Mouse (Mus musculus): ENCODE measurements around the gene Muc13. TPM values are rescaled to one million over a fixed set of nuclear protein-coding genes. Genes with fewer than 3 reads are reported as not detected.
A peak's percentile ranks its signal among the peaks of the same experiment; 100 is the strongest.

Muc13 gene
- total RNA-seq (2015) = 1.2 and 2.1 TPM in 2 replicates
- 0.81 and 1.8 TPM in 2 replicates for total RNA-seq (2017)

DNA sequence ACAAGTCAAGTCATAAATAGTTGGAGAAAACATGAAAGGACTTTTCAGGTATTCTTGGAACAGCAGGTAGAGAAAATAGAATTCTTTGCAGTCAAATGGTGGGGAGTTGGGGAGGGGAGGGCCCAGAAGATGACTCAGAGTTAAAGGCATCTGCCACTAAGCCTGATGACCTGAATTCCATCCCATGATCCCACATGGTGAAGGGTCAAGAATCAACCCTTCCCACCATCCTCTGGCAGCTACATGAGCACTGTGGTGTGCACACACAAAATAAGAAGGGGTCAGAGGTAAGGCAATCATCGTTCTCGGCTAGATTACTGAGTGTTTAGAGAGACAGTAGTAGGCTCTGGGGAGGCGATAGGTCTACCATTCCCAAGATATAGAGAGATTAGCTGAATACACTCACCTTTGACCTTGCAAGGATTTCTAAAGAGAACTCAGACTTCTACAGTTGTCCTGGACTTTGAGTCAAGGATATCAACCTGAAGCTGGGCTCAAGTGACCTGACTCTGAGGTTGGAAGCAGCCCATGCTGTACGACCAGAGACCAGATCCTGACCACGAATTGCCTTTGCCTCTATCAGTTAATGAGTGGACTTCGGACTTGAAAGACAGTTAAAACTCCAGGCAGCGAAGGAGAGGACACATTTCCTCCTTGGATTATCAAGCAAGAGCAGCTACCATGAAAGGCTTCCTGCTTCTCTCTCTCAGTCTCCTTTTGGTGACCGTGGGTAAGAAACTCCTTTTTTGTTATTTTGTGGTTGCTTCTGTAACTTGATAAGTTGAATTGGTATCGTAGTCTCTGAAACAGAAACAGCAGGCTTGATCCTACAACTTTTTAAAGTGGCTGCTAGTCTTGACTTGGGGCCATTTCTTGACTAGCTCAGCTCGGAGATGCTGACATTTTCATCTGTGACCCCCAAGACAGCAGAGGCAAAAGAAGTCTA lies at the start of gene Muc13:
Gene Muc13 (plus strand): TSS at position 192 of the 946 bp plus-strand sequence.
- no peak for ATAC-seq (ENCODE audit: poor library complexity, severe bottlenecking)

DNA sequence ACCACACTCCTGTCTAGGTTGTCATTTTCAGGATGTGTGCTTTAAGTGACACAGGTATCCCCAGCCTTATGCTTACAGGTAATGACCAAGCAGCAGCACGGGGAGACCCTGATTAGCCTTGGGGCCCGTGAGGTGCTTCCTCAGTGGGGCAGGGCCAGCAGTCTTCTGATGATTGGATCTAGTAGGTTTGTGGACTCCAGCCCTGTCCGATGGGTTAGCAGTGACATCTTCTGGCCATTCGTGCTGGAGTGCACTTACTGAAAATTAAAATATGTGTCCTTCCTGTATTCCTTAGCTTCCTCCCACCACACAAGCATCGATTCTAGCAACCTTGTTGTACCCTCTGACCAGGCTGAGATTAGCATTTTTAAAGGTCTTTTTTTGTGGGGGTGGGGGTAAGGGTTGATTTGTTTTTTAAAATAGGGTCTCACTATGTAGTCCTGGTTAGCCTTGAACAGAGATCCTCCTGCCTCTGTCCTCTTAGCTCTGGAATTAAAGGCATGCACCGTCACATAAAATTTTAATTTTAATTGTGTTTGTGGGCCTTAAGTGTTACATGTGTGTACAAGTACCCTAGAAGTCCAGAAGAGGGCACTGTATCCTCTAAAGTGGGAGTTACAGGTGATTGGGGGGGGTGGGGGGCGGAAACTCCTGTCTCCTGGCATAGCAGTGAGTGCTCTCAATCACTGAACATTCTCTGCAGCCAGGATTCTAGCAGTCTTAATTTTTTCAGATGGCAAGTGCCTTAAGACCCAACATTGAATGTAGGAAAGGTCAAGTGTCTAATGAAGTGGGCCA lies 49.0 kb upstream of the Muc13 start:
- ATAC-seq (ENCODE audit: poor library complexity, severe bottlenecking) = peak; percentile 65

DNA sequence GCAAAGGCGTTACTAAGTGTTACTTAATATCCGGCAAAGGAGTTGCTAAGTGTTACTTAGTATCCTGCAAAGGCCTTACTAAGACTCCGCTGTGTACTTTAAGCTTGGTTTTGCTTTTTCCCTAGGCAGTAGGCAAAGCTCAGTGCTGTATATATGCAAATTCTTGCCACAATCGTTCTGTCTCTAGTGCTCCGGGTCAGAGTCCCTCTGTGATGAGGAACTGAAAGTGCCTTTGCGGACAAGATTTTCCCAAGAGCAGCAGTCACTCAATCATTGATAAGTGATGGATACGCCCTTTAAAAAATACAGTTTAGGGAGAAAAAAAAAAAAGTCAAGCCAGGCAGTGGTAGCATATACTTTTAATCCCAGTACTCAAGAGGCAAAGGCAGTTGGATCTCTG lies 48.4 kb upstream of the Muc13 start:
- ATAC-seq (ENCODE audit: poor library complexity, severe bottlenecking) = peak; percentile 65

DNA sequence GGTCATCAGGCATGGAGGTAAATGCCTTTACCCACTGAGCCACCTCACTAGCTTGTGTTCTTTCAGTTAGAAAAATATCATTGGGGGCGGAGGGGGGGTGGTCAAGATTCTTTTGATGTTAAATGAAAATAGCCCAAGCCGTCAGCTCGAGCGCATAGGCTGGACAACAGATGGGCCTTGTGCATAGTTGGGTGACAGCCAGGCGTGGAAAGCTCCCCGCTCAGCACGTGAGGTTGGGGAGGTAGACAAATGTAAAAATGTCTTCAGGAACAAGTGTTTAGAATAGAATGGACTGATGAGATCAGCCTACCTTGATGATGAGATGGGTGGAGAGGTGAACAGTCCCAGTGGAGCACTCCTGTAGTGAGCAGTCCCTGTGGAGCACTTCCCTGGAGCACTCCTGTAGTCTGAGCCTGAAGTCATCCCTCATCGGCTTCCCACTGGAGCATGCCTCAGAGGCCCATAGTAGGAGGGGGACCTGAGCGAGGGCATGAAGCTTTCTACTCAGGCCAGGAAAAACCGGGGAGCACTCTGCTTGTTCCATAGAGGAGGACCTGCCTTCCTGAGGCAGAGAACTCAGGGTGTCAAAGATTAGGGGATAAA lies 47.7 kb upstream of the Muc13 start:
- ATAC-seq (ENCODE audit: poor library complexity, severe bottlenecking) = no peak

DNA sequence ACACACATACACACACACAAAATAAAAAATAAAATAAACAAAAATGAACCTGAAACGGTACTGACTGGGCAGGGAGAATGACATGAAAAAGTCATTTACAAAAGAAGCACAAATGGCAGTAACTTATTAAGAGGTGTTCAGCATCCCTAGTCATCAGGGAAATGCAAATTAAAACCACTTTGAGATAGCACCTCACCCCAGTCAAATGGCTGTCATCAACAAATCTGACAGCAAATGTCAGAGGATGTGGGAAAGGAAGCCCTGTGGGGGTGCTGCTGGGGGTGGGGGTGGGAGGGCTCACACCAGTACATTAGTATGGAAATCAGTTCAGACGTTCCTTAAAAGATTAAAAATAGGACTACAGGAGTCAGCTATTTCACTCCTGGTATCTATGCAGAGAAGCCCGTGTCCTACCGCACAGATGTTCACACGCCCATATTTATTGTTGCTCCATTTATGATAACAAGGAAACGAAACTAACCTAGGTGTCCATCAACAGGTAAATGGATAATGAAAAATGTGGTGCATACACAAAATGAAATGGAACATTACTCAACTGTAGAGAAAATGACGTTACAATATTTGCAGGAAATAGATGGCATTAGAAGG lies 46.4 kb upstream of the Muc13 start:
- no peak for ATAC-seq (ENCODE audit: poor library complexity, severe bottlenecking)

DNA sequence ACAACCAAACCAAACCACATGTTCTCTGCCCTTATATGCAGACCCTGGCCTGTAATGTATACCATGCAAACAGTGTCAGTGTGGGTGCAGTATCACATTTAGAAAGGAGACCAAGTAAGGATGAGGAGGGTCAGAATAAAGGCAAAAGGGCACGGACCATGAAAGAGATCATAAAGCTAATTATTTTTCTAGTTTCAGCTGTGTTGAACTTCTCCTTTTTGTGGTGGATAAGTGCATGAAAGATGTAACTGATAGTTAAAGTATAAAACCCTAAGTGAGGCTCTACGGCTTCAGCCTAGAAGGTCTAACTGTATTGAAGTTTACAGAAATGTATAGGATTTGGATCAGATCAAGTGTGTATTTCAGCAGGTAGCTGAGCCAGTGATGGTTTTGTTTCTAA lies 45.8 kb upstream of the Muc13 start:
- ATAC-seq (ENCODE audit: poor library complexity, severe bottlenecking) = no peak

DNA sequence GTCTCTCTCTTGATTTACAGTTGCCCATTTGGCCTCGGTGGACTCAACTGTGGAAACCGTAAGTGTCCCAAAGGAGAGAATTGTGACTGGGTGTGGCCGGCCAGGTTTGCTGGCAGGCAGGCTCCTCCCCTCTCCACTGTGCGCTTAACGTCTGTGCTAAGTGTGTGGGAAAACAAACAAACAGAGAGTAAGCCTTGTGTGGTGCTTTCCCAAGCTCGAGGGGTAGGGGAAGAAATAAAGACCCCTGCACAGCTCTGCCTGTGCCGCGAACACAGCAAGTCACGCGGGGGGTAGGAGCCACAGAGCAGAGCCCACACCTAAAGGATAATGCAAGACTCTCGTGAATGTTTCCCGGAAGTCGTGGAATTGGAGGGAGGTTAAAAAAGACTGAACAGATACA lies 42.7 kb upstream of the Muc13 start:
- peak; percentile 25 for ATAC-seq (ENCODE audit: poor library complexity, severe bottlenecking)

DNA sequence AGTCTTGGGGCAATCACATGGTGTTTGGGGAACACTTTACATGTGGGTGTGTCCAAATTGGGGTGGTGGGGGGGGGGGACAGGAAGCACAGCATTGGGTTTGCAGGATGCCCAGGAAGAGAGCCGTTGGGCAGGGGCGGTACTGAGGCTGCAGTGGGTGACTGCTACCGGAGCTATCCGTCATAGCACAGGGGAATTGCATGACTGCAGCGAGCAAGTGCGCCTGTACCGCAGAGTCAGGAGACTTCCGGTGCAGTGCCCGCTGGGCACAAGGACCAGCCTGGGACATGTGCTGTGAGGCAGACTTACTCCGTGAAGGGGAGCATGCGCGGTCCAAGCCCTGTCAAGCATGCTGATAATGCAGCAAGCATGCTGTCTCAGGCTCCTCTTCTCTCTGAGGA lies 42.2 kb upstream of the Muc13 start:
- ATAC-seq (ENCODE audit: poor library complexity, severe bottlenecking) = peak; percentile 78

DNA sequence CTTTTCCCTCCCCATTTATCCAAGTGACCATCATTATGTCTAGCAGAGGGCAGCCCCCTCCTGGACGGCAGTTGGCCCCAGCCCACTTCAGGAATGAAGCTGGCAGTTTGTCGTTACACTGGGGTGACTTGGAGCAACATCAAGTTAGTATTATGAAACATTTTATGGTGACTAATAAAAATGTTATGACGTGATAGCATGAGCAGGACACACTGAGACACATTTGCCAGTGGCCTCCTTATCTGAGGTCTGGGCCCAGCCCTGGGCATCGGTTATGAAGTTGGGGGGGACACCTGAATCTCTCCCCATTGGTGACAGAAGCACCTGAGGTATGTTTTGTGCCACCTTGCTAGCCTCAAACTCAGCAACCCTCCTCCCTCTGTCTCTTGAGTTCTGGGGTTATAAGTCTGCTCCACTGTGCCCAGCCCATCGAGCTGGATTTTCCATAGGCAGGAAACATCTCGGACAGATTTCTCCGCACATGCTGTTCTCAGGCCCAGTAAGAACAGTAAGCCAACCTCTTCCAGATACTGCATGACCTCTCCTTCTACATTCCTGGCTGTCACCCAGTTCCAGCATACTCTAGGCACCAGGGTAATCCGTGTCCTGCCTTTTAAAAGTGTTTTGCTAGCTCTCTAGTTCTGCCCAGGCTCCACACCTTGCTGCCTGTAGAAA lies 40.8 kb upstream of the Muc13 start:
- ATAC-seq (ENCODE audit: poor library complexity, severe bottlenecking) = no peak

DNA sequence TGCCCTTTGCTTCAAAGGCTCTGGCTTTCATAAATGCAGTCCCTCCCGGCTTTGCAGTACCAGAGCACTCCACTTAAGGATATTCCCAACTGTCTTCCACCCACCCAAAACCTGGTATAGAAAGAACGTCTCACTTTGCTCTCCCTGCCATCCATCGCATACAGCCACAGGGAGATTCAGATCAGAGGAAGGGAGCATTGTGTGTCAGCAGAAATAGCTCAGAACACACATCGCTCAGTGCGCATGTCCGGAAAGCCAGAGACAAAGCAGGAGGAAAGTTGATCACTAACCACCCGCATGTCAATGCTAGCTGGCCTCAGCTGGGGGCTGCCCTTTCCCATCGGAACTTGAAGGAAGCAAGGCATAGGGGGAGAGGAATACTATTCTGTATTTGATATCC lies 38.5 kb upstream of the Muc13 start:
- ATAC-seq (ENCODE audit: poor library complexity, severe bottlenecking) = no peak

DNA sequence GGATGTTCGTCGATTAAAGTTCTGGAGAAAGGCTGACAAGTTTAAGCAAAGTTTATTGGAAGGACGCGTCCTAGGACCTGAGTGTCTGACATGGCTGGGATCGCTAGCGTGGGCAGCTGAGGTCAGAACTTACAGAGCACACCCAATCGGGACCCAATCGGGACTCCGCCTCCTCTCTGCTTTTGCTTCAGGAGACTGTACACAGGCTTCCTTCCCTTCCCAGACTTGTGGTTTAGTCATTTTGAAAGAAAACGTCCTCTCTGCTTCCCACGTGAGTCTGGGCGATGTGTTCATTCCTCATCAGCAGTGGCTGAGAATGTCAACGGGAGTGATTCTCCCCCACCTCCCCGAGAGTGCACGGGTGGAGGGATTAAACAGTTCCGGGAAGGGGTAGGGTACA lies 37.9 kb upstream of the Muc13 start:
- peak; percentile 39 for ATAC-seq (ENCODE audit: poor library complexity, severe bottlenecking)

DNA sequence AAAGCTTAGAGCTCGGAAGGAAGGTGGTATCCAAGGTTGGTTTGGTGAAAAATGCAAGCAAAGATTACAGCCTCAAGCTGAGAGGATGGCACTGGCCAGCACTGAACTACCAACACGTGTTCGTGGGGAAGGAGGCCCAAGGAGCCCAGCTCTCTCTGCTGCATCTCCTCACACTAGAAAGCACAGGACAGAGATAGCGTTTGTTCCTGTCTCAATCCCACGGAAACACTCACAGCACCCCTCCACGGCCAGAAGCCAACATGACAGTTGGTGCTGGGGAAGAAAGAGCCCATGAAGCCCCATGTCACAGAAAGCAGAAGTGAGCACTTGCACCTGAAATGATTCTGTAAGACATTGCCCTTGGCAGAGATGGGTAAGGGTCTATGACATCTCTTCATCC lies 37.4 kb upstream of the Muc13 start:
- ATAC-seq (ENCODE audit: poor library complexity, severe bottlenecking) = peak; percentile 65

DNA sequence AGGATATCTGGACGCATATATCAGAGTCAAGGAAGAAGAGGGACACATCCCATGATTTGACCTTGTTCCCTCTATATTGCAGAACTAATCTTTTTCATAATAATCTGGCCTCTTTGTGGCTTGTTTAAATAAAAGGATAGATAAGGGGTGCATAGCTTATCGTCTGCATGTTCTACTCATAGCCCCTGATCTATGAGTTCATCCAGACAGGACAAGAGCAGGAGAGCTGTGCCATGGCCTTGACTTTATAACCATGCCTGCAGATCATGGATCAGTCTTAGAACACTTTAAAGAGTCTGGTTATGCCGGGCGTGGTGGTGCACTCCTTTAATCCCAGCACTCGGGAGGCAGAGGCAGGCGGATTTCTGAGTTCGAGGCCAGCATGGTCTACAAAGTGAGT lies 34.6 kb upstream of the Muc13 start:
- no peak for ATAC-seq (ENCODE audit: poor library complexity, severe bottlenecking)

DNA sequence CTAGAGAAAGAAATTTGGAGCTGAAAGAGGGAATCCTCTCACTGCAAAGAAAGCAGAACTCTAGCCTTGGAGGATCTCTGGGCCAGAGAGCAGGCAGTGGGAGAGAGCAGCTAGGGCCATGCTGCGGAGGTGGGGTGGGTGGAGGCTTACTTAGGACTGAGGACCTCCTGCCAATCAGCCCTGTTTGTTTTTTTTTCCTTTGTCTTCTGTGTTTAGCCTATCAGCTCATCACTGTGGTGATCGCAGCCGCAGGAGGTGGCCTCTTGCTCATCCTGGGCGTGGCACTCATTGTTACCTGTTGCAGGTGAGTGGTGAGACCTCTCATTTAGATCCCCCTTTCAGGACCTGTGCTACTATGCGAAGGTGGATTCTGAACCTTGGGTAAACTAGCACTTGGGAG lies 33.3 kb upstream of the Muc13 start:
- ATAC-seq (ENCODE audit: poor library complexity, severe bottlenecking) = no peak

DNA sequence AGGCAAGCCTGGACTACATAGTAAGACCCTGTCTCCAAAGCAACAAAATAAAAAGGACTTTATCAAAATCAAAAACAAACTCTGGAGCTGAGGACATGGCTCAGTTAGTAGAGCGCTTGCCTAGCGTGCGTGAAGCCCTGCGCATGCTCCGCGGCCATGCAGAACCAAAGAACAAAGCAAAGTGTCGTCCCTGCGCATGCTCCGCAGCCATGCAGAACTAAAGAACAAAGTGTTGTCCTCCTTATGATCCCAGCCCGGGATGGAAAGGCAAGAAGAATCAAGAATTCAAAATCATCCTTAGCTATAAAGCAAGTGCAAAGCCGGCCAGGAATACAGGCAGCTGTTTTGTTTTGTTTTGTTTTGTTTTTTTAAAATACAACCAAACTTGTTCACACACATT lies 32.8 kb upstream of the Muc13 start:
- no peak for ATAC-seq (ENCODE audit: poor library complexity, severe bottlenecking)

DNA sequence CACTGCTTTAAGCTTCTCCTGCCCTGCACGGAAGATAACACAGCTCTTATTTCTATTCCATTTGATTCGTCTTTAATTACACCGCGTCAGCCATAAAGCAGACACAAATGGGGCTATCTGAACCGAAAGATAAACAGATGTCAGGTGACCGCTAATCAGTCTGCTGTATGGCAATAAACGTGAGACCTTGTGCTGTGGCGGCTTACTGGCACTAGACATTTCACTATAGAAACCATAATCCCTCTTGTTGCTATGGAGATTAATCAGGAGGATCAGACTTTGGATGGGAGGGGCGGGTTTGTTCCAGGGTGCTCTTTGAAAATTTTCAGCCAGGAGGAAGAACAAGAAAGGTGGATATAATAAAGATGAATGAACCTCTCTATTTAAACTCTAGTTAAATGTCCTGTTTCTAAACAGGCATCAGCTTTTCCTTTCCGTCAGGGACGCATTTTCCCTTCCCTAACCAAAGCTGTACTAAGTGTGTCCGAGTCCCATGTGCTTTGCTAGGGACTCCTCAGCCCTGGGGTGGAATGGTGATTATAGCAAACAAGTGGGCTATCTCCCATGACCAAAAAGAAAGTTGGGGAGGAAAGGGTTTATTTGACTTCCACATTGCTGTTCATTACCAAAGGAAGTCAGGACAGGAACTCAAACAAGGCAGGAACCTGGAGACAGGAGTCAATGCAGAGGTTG lies 29.2 kb upstream of the Muc13 start:
- no peak for ATAC-seq (ENCODE audit: poor library complexity, severe bottlenecking)

DNA sequence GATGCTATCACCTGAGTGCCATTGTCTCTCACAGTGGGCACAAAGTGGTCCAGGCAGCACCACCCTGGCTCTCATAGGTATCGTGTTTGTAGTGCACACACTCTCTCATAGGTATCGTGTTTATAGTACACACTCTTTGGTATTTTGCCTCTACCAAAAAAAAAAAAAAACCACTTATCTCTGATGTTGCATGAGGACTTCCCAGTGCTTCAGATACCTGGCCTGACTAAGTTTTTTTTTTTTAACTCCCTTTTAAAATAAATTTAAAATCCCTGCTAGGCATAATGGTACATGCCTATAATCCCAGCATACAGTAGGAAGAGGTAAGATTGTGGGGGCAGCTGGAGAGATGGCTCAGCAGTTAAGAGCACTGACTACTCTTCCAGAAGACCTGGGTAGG lies 28.4 kb upstream of the Muc13 start:
- ATAC-seq (ENCODE audit: poor library complexity, severe bottlenecking) = no peak

DNA sequence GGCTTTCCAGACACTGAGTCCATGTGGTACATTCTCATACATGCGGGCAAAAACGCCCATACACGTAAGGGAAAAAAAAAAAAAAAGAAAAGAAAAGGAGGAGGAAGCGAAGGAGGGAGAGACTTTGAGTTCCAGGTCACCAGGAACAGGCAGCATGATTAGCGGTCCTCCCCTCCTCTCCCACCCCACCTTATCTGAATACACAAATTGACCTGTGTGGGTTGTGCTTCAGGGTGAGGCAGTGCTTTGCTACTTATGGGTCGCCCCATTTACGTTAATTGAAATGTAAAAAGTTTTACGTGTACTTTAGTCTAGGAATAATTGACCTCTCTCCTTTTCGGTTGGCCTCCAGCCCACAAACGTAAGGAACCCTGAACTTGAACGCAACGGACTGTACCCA lies 27.5 kb upstream of the Muc13 start:
- no peak for ATAC-seq (ENCODE audit: poor library complexity, severe bottlenecking)

DNA sequence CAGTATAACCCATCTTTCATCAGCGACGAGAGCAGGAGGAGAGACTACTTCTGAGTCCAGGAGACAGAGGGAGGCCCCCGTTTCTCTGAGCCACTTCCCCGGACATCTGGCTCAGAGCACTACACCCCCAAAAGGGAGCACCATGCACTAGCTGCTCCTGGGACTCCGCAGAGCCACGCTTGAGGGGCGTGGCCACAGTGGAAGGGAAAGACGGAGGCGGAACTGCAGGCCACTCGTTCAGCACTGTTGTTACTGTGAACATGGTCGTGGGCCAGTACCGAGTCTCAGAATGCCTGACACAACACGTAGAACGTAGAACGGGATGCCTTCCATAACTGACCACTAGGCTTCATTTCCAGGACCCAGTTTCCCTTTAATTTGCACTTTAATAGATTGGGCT lies 27.1 kb upstream of the Muc13 start:
- ATAC-seq (ENCODE audit: poor library complexity, severe bottlenecking) = no peak
